16 mouse cellular contexts compared by ENCODE assay signal in genomic region chr6:113632863-113633262, GRCm38 (mm10). TPM values are rescaled to one million over a fixed set of nuclear protein-coding genes. Genes with fewer than 3 reads are reported as not detected.
"Had no signal": no experiment of that assay in that cellular context is flagged by ENCODE, and none has a peak within 500 bp of the region (broad histone marks: within the 10 kb centered on the region; RNA-seq: fewer than 3 reads in every experiment).

No protein-coding gene starts in this region.

- H3K27ac ChIP-seq: intestine, embryonic 15.5 days; layer of hippocampus, adult 2 months; liver, embryonic 12.5 days; midbrain, embryonic 12.5 days; neural tube, embryonic 13.5 days had no signal

- H3K4me1 ChIP-seq: intestine, embryonic 15.5 days; midbrain, embryonic 12.5 days; neural tube, embryonic 13.5 days had no signal

- H3K4me3 ChIP-seq: intestine, embryonic 15.5 days; layer of hippocampus, adult 2 months; liver, embryonic 12.5 days; midbrain, embryonic 12.5 days; neural tube, embryonic 13.5 days had no signal

- H3K27me3 ChIP-seq: intestine, embryonic 15.5 days; liver, embryonic 12.5 days; midbrain, embryonic 12.5 days; neural tube, embryonic 13.5 days had no signal

- H3K9me3 ChIP-seq: intestine, embryonic 15.5 days; liver, embryonic 12.5 days; midbrain, embryonic 12.5 days; neural tube, embryonic 13.5 days had no signal

- H3K4me2 ChIP-seq: intestine, embryonic 15.5 days; liver, embryonic 12.5 days; midbrain, embryonic 12.5 days; neural tube, embryonic 13.5 days had no signal

- DNase-seq: kidney, adult 18-20 months; kidney, postnatal 10 days; kidney, postnatal 4 days; left cerebral cortex, postnatal 4 days; lung, adult 18-20 months; lung, postnatal 10 days; lung, postnatal 4 days; right cerebral cortex, postnatal 25 days; thymus, postnatal 36 days had no signal

- H3K9ac ChIP-seq: intestine, embryonic 15.5 days; liver, embryonic 12.5 days; midbrain, embryonic 12.5 days; neural tube, embryonic 13.5 days had no signal

- ATAC-seq: intestine, embryonic 15.5 days; liver, embryonic 12.5 days; midbrain, embryonic 16.5 days had no signal

RNA-seq across cellular contexts. Expression of gene Fancd2os, which starts 32.3 kb away (rescaled TPM):
- polyA plus RNA-seq: intestine, embryonic 15.5 days; midbrain, embryonic 12.5 days; midbrain, embryonic 16.5 days; small intestine, adult 2 months had no signal
